Mouse (Mus musculus) midbrain, embryonic 16.5 days (tissue): ENCODE data around the gene Zbtb32. TPM values are rescaled to one million over a fixed set of nuclear protein-coding genes. Genes with fewer than 3 reads are reported as not detected.

ENCODE experiments used
- ATAC-seq: fragments of 200-750 bp; cut with Nextera tagmentation; 2 replicates; pipeline ENCODE4 v1.8.0; 2017; ENCODE audit warnings: moderate TSS enrichment
- H3K27ac ChIP-seq: fragments of 300-500 bp; sonication (generic); 2 replicates; pipeline ENCODE4 v1.5.1; 2014; ENCODE audit warnings: mild to moderate bottlenecking, low read length, mixed read lengths
- H3K27me3 ChIP-seq: fragments of 300-500 bp; sonication (generic); 2 replicates; pipeline ENCODE4 v1.6.1; 2014; ENCODE audit warnings: low read depth, low read length, mixed read lengths; ENCODE audit not compliant: control insufficient read depth, insufficient read depth
- H3K36me3 ChIP-seq: fragments of 300-500 bp; sonication (generic); 2 replicates; pipeline ENCODE4 v1.6.1; 2014; ENCODE audit warnings: mild to moderate bottlenecking, low read length, moderate library complexity, mixed read lengths; ENCODE audit not compliant: control insufficient read depth, insufficient read depth
- H3K4me1 ChIP-seq: fragments of 300-500 bp; sonication (generic); 2 replicates; pipeline ENCODE4 v1.6.1; 2014; ENCODE audit warnings: mild to moderate bottlenecking, low read length, mixed read lengths; ENCODE audit not compliant: control insufficient read depth, insufficient read depth
- H3K4me2 ChIP-seq: fragments of 300-500 bp; sonication (generic); 2 replicates; pipeline ENCODE4 v1.6.1; 2014; ENCODE audit warnings: mild to moderate bottlenecking, low read length, mixed read lengths
- H3K4me3 ChIP-seq: fragments of 300-500 bp; sonication (generic); 2 replicates; pipeline ENCODE4 v1.5.1; 2014; ENCODE audit warnings: low read depth, mild to moderate bottlenecking, low read length, moderate library complexity, mixed read lengths
- H3K9ac ChIP-seq: fragments of 300-500 bp; sonication (generic); 2 replicates; pipeline ENCODE4 v1.6.1; 2014; ENCODE audit warnings: low read depth, low read length, mixed read lengths
- H3K9me3 ChIP-seq: fragments of 300-500 bp; sonication (generic); replicated peaks from 2 replicates; pipeline ENCODE4 v1.6.1; 2014; ENCODE audit warnings: mild to moderate bottlenecking, low read length, mixed read lengths; ENCODE audit not compliant: control insufficient read depth, poor library complexity, severe bottlenecking
- WGBS: fragments of 180-500 bp; shearing (Covaris S2); extraction: QIAGEN DNeasy Blood & Tissue Kit; methylation state at CpG from one replicate; pipeline ENCODE4 v1.1.7; 2014; 5-methylcytosine and 5-hydroxymethylcytosine counted together
- microRNA-seq: library from miRNA; unstranded; fragments of <30 nt; microRNA quantifications from one replicate; pipeline ENCODE4, GENCODE M21; 2017
- polyA plus RNA-seq: library from polyadenylated mRNA; unstranded; fragments of >200 nt; fragmentation: Nextera tagmentation; extraction: Ambion mirVana; gene quantifications from 2 replicates; pipeline ENCODE4 v1.2.1, GENCODE M21; 2015

The Zbtb32 gene
- polyA plus RNA-seq, 1 experiment from 2014 or later: 0.20 TPM

GRCm38 (mm10) chr7:30544327-30544726 lies 54.4 kb downstream of the Zbtb32 start:
- H3K27ac ChIP-seq: no peak overlapping the region
- 0 out of 2 replicates have a peak, but pooled peaks cover 7% of the 10 kb centered on the region for H3K36me3 ChIP-seq
- WGBS: 93% methylated on average over 2 of the region's 2 CpGs
- H3K9ac ChIP-seq: no peak overlapping the region
- ATAC-seq: no peak
- no peak overlapping the region for H3K4me2 ChIP-seq
- no peaks in the 10 kb centered on the region for H3K27me3 ChIP-seq
- no peaks in the 10 kb centered on the region for H3K9me3 ChIP-seq
- no peaks in the 10 kb centered on the region for H3K4me1 ChIP-seq
- H3K4me3 ChIP-seq: no peak overlapping the region

- no peaks in the 10 kb centered on the region for H3K27me3 ChIP-seq
- no peak overlapping the region for H3K4me2 ChIP-seq
- no peak overlapping the region for H3K27ac ChIP-seq
- peaks cover 5% of the 10 kb centered on the region; the same call in 1 of the 2 replicates for H3K4me1 ChIP-seq
- H3K36me3 ChIP-seq: 0 out of 2 replicates have a peak, but pooled peaks cover 7% of the 10 kb centered on the region
- ATAC-seq: no peak
- H3K9me3 ChIP-seq: no peaks in the 10 kb centered on the region
- no peak overlapping the region for H3K9ac ChIP-seq
- WGBS: 91% methylated on average over 7 of the region's 7 CpGs
- no peak overlapping the region for H3K4me3 ChIP-seq
Observed at GRCm38 (mm10) chr7:30540572-30540971, 58.1 kb downstream of the Zbtb32 start.

Small RNA genes within 50 kb of the gene (microRNA-seq; reads per million reads assigned to microRNA genes)
- gene Gm38670 (0.52 reads per million), gene Mir3569 (not detected)

Other genes with a start within 250 kb of the Zbtb32 start
- 15.2 and 15.7 TPM in 2 replicates for gene Lrfn3, start 236.1 kb downstream of the Zbtb32 start, polyA plus RNA-seq
- 15.3 and 23.5 TPM in 2 replicates for gene Tyrobp, start 185.1 kb downstream of the Zbtb32 start, polyA plus RNA-seq
- not detected in 2 replicates for gene Hcst, start 179.1 kb downstream of the Zbtb32 start, polyA plus RNA-seq
- gene Nfkbid, start 177.2 kb downstream of the Zbtb32 start, polyA plus RNA-seq: 2.7 and 2.9 TPM in 2 replicates
- gene Aplp1, start 153.4 kb downstream of the Zbtb32 start, polyA plus RNA-seq: 761 and 788 TPM in 2 replicates
- 0.67 and 0.73 TPM in 2 replicates for gene Kirrel2, start 141.2 kb downstream of the Zbtb32 start, polyA plus RNA-seq
- gene Nphs1, start 140.6 kb downstream of the Zbtb32 start, polyA plus RNA-seq: 0.46 and 0.50 TPM in 2 replicates
- gene Prodh2, start 105.3 kb downstream of the Zbtb32 start, polyA plus RNA-seq: not detected in 2 replicates
- 140 and 149 TPM in 2 replicates for gene Arhgap33, start 63.8 kb downstream of the Zbtb32 start, polyA plus RNA-seq
- gene Hspb6, start 46.7 kb downstream of the Zbtb32 start, polyA plus RNA-seq: 7.5 and 11.2 TPM in 2 replicates
- gene Proser3, start 46.6 kb downstream of the Zbtb32 start, polyA plus RNA-seq: 8.2 and 8.5 TPM in 2 replicates
- 52.1 and 63.8 TPM in 2 replicates for gene Lin37, start 39.1 kb downstream of the Zbtb32 start, polyA plus RNA-seq
- 82.0 and 88.4 TPM in 2 replicates for gene U2af1l4, start 35.6 kb downstream of the Zbtb32 start, polyA plus RNA-seq
- 18.6 and 19.2 TPM in 2 replicates for gene Gm49396, start 35.6 kb downstream of the Zbtb32 start, polyA plus RNA-seq
- gene Psenen, start 35.3 kb downstream of the Zbtb32 start, polyA plus RNA-seq: 116 and 124 TPM in 2 replicates
- 4.5 and 4.8 TPM in 2 replicates for gene Igflr1, start 33.5 kb downstream of the Zbtb32 start, polyA plus RNA-seq
- 9.1 and 11.0 TPM in 2 replicates for gene Kmt2b, start 10.2 kb downstream of the Zbtb32 start, polyA plus RNA-seq
- 0.29 and 0.46 TPM in 2 replicates for gene Upk1a, start 13.9 kb upstream of the Zbtb32 start, polyA plus RNA-seq
- gene Cox6b1, start 27.2 kb upstream of the Zbtb32 start, polyA plus RNA-seq: 1,035 and 1,037 TPM in 2 replicates
- not detected in 2 replicates for gene Etv2, start 36.9 kb upstream of the Zbtb32 start, polyA plus RNA-seq
- gene Rbm42, start 51.4 kb upstream of the Zbtb32 start, polyA plus RNA-seq: 127 and 132 TPM in 2 replicates
- 24.4 and 26.9 TPM in 2 replicates for gene Haus5, start 66.1 kb upstream of the Zbtb32 start, polyA plus RNA-seq
- gene Pmis2, start 72.7 kb upstream of the Zbtb32 start, polyA plus RNA-seq: not detected in 2 replicates
- not detected in 2 replicates for gene 2200002J24Rik, start 100.0 kb upstream of the Zbtb32 start, polyA plus RNA-seq
- gene Atp4a, start 113.3 kb upstream of the Zbtb32 start, polyA plus RNA-seq: 1.2 and 2.2 TPM in 2 replicates
- 233 and 254 TPM in 2 replicates for gene Tmem147, start 130.6 kb upstream of the Zbtb32 start, polyA plus RNA-seq
- gene Gapdhs, start 144.8 kb upstream of the Zbtb32 start, polyA plus RNA-seq: 1.1 and 1.7 TPM in 2 replicates
- 1.6 and 2.0 TPM in 2 replicates for gene Sbsn, start 152.6 kb upstream of the Zbtb32 start, polyA plus RNA-seq
- 2.8 and 3.6 TPM in 2 replicates for gene Dmkn, start 164.8 kb upstream of the Zbtb32 start, polyA plus RNA-seq
- not detected in 2 replicates for gene Krtdap, start 189.0 kb upstream of the Zbtb32 start, polyA plus RNA-seq
- 0.13 TPM in 1 of 2 replicates, not detected in the other for gene Ffar2, start 224.9 kb upstream of the Zbtb32 start, polyA plus RNA-seq